13 mouse cellular contexts compared by ENCODE assay signal in the genomic region with DNA sequence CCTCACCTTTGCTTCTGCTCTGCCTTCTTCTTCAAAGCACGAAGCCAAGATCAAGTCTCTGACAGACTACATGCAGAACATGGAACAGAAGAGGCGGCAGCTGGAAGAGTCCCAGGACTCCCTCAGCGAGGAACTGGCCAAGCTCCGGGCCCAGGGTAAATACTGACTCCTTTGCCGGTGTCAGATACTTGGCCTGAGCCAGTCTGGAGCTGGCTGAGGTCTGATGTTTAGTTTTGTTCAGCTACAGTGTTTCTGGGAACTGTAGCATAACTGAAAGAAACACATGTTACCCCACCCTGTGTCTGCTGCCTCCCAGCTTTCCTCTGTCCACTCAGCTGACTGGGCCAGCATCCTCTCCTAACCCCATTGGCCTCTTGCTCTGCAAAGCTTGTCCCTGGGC. TPM values are rescaled to one million over a fixed set of nuclear protein-coding genes. Genes with fewer than 3 reads are reported as not detected.
DNase-seq lines count a peak whose midpoint lies in the region; ATAC-seq and TF ChIP-seq lines count a peak whose summit lies in the region.
"Had no signal": no experiment of that assay in that cellular context is flagged by ENCODE, and none has a peak within 500 bp of the region (broad histone marks: within the 10 kb centered on the region; RNA-seq: fewer than 3 reads in every experiment).

No protein-coding gene starts in this region.

- WGBS in lung, embryonic 14.5 days: 55% methylated on average over 5 of the region's 5 CpGs
- WGBS in cerebellum, adult 2 months: 5% methylated on average over 5 of the region's 5 CpGs

- ATAC-seq in lung, embryonic 14.5 days (ENCODE audit: insufficient read depth): peak; percentile 67; the same call in 1 of the 2 replicates

- H3K9me3 ChIP-seq in lung, embryonic 14.5 days (ENCODE audit: low read depth, low read length): no peaks in the 10 kb centered on the region
- H3K9me3 ChIP-seq: forebrain, embryonic 12.5 days; liver, embryonic 15.5 days had no signal

- no peaks in the 10 kb centered on the region for H3K36me3 ChIP-seq in lung, embryonic 14.5 days (ENCODE audit: insufficient read depth)
- H3K36me3 ChIP-seq: liver, embryonic 15.5 days had no signal

- H3K4me2 ChIP-seq in lung, embryonic 14.5 days: no peak overlapping the region
- H3K4me2 ChIP-seq: forebrain, embryonic 12.5 days; liver, embryonic 15.5 days had no signal

- H3K4me1 ChIP-seq in lung, embryonic 14.5 days (ENCODE audit: insufficient read depth): 0 out of 2 replicates have a peak, but pooled peaks cover 5% of the 10 kb centered on the region
- peaks cover 49% of the 10 kb centered on the region for H3K4me1 ChIP-seq in cerebellum, adult 2 months (ENCODE audit: control insufficient read depth, insufficient read depth, low read length)

- H3K27me3 ChIP-seq in lung, embryonic 14.5 days (ENCODE audit: insufficient read depth, low read length): no peaks in the 10 kb centered on the region
- H3K27me3 ChIP-seq in cerebellum, adult 2 months (ENCODE audit: control insufficient read depth, insufficient read depth, low read length): no peaks in the 10 kb centered on the region
- H3K27me3 ChIP-seq: forebrain, embryonic 12.5 days; liver, embryonic 15.5 days had no signal

- no peak for TF ChIP-seq POLR2A in cerebellum, adult 2 months (IDR thresholded peaks at IDR 0.05; ENCODE audit: borderline replicate concordance, insufficient read depth, low read length)

- H3K27ac ChIP-seq in lung, embryonic 14.5 days (ENCODE audit: low read depth): peak overlapping the region; percentile 54; the same call in 1 of the 2 replicates
- H3K27ac ChIP-seq in cerebellum, adult 2 months (ENCODE audit: insufficient read depth, low read length): peak overlapping the region; percentile 17; the same call in 1 of the 2 replicates
- H3K27ac ChIP-seq: forebrain, embryonic 12.5 days; liver, embryonic 15.5 days had no signal

- intact Hi-C loops in gastrocnemius, postnatal 14 days (cut with DNase I; ENCODE audit: low total_unique reads): no loop called here
- intact Hi-C loops in gastrocnemius, postnatal 36 days (cut with DNase I): loop anchor here (10.0 kb wide), 1 partner anchor 834 kb away; no protein-coding TSS in a partner anchor

- no peak overlapping the region for H3K4me3 ChIP-seq in lung, embryonic 14.5 days (ENCODE audit: low read depth, low read length)
- H3K4me3 ChIP-seq in cerebellum, adult 2 months (replicated peaks; ENCODE audit: insufficient read depth, low read depth, low read length): no peak overlapping the region
- H3K4me3 ChIP-seq: forebrain, embryonic 12.5 days; liver, embryonic 15.5 days had no signal

- no peak for TF ChIP-seq CTCF in lung, embryonic 14.5 days (IDR thresholded peaks at IDR 0.05; ENCODE audit: low read depth)
- no peak for TF ChIP-seq CTCF in cerebellum, adult 2 months (IDR thresholded peaks at IDR 0.05; ENCODE audit: borderline replicate concordance, insufficient read depth, low read depth, low read length)

- DNase-seq in gastrocnemius, postnatal 14 days: peak; percentile 25
- DNase-seq in gastrocnemius, postnatal 36 days: no peak
- peak; percentile 68 for DNase-seq in lung, embryonic 14.5 days
- no peak for DNase-seq in lung, postnatal 25 days (ENCODE audit: low spot score)
- DNase-seq in cerebellum, adult 2 months: peak; percentile 81 to 85
- peak; percentile 26 for DNase-seq in lung, postnatal 36 days
- DNase-seq in yolk sac, embryonic 10.5 days (ENCODE audit: low spot score): no peak
- no peak for DNase-seq in adrenal gland, adult 2 months
- DNase-seq: gastrocnemius, postnatal 10 days; kidney, postnatal 4 days; thymus, postnatal 4 days had no signal

- no peak overlapping the region for H3K9ac ChIP-seq in lung, embryonic 14.5 days
- H3K9ac ChIP-seq: forebrain, embryonic 12.5 days; liver, embryonic 15.5 days had no signal

RNA-seq across cellular contexts. Expression of gene Lypd6b, which starts 48.4 kb away (rescaled TPM):
- not detected for total RNA-seq in gastrocnemius, postnatal 14 days (2021)
- total RNA-seq in gastrocnemius, postnatal 36 days (2021): not detected
- polyA plus RNA-seq in lung, embryonic 14.5 days (2014; fragmentation: Nextera tagmentation; extraction: Ambion mirVana): 1.2 and 2.0 TPM in 2 replicates
- 7.5 and 10.7 TPM in 2 replicates for polyA plus RNA-seq in cerebellum, adult 2 months (2012; rRNA removed)
- 1 to 10 TPM in 1 of 2 experiments, not detected in 1; 1.1 TPM for total RNA-seq in adrenal gland, adult 2 months (2021)
- polyA plus RNA-seq in adrenal gland, adult 2 months (2012; rRNA removed): 0.06 TPM in 1 of 2 replicates, not detected in the other
- polyA plus RNA-seq: liver, embryonic 15.5 days had no signal

Comparison
In these comparisons a context has a peak if more than half of its experiments do, and no peak if none do; other contexts are left out.
1. DNase-seq: peak in gastrocnemius, postnatal 14 days (single experiment), lung, embryonic 14.5 days (single experiment), cerebellum, adult 2 months (2 of 2) and lung, postnatal 36 days (single experiment); none in gastrocnemius, postnatal 36 days (0 of 2), lung, postnatal 25 days (single experiment), yolk sac, embryonic 10.5 days (single experiment) and adrenal gland, adult 2 months (single experiment).